Mouse (Mus musculus) embryonic fibroblast, embryonic 13.5 days (primary cell): Measurements from ENCODE around the gene Gm20388.

Source experiments
- CTCF ChIP-seq: IDR thresholded peaks from 2 replicates; pipeline ENCODE4 v1.5.1; 2011; ENCODE audit warnings: mild to moderate bottlenecking, control low read depth, low read length, moderate library complexity, borderline replicate concordance; ENCODE audit not compliant: insufficient read depth
- POLR2A ChIP-seq: IDR thresholded peaks from 2 replicates; pipeline ENCODE4 v1.6.1; 2011; ENCODE audit warnings: low read depth, mild to moderate bottlenecking, control low read depth, low read length, moderate library complexity

- TF ChIP-seq CTCF: no peak
- TF ChIP-seq POLR2A: no peak
Observed at GRCm38 (mm10) chr8:122217456-122218177, 2307.0 kb downstream of the Gm20388 start.
